In genomic region chr7:80298754-80299153, GRCm38 (mm10) we compare ENCODE assay signal across 30 mouse cellular contexts. TPM values are rescaled to one million over a fixed set of nuclear protein-coding genes. Genes with fewer than 3 reads are reported as not detected.
A peak's percentile ranks its signal among the peaks of the same experiment; 100 is the strongest.
DNase-seq lines count a peak whose midpoint lies in the region; ATAC-seq and TF ChIP-seq lines count a peak whose summit lies in the region.
"Had no signal": no experiment of that assay in that cellular context is flagged by ENCODE, and none has a peak within 500 bp of the region (broad histone marks: within the 10 kb centered on the region; RNA-seq: fewer than 3 reads in every experiment).

No protein-coding gene starts in this region.

- H3K9ac ChIP-seq in liver, embryonic 12.5 days = no peak overlapping the region
- H3K9ac ChIP-seq in liver, embryonic 11.5 days (ENCODE audit: low read depth, low read length) = no peak overlapping the region
- H3K9ac ChIP-seq in intestine, postnatal 0 days (ENCODE audit: low read depth, low read length) = no peak overlapping the region
- H3K9ac ChIP-seq: heart, embryonic 13.5 days; hindbrain, embryonic 14.5 days; kidney, embryonic 15.5 days; limb, embryonic 13.5 days; liver, embryonic 14.5 days; lung, embryonic 14.5 days had no signal

- ATAC-seq in liver, embryonic 12.5 days = no peak
- no peak for ATAC-seq in liver, embryonic 11.5 days (replicated peaks; ENCODE audit: low FRiP score)
- no peak for ATAC-seq in Patski
- no peak for ATAC-seq in intestine, postnatal 0 days
- ATAC-seq: forebrain, embryonic 14.5 days; midbrain, embryonic 16.5 days had no signal

- H3K4me1 ChIP-seq in liver, embryonic 12.5 days = peaks cover 52% of the 10 kb centered on the region
- H3K4me1 ChIP-seq in liver, embryonic 11.5 days (replicated peaks; ENCODE audit: control insufficient read depth, insufficient read depth, low read length) = peaks cover 18% of the 10 kb centered on the region
- no peaks in the 10 kb centered on the region for H3K4me1 ChIP-seq in intestine, postnatal 0 days (replicated peaks; ENCODE audit: control insufficient read depth, insufficient read depth, low read length)

- in situ Hi-C loops in Patski (cut with MboI; ENCODE audit: low pct_unique_long_range_greater_than_20kb) = no loop called here

- no peak overlapping the region for H3ac ChIP-seq in C2C12 (ENCODE audit: control insufficient read depth, insufficient read length, low read depth)

- H3K27me3 ChIP-seq in liver, embryonic 12.5 days (replicated peaks) = no peaks in the 10 kb centered on the region
- H3K27me3 ChIP-seq in liver, embryonic 11.5 days (replicated peaks; ENCODE audit: control insufficient read depth, insufficient read depth, low read length) = no peaks in the 10 kb centered on the region
- no peaks in the 10 kb centered on the region for H3K27me3 ChIP-seq in C2C12 (ENCODE audit: control insufficient read depth, insufficient read depth, insufficient read length)
- H3K27me3 ChIP-seq in Patski = no peaks in the 10 kb centered on the region
- H3K27me3 ChIP-seq in intestine, postnatal 0 days (replicated peaks; ENCODE audit: control insufficient read depth, insufficient read depth, low read length) = no peaks in the 10 kb centered on the region
- H3K27me3 ChIP-seq: heart, embryonic 13.5 days; kidney, embryonic 15.5 days; limb, embryonic 13.5 days had no signal

- H3K79me2 ChIP-seq in C2C12 (ENCODE audit: control insufficient read depth, insufficient read depth) = peaks cover 95% of the 10 kb centered on the region

- H3K27ac ChIP-seq in liver, embryonic 12.5 days = no peak overlapping the region
- H3K27ac ChIP-seq in liver, embryonic 11.5 days (ENCODE audit: low read depth, low read length) = no peak overlapping the region
- no peak overlapping the region for H3K27ac ChIP-seq in intestine, postnatal 0 days (ENCODE audit: low read depth, low read length)
- H3K27ac ChIP-seq: heart, adult 2 months; heart, embryonic 13.5 days; hindbrain, embryonic 14.5 days; kidney, embryonic 15.5 days; layer of hippocampus, adult 2 months; left cerebral cortex, adult 2 months; limb, embryonic 13.5 days; liver, embryonic 14.5 days had no signal

- 92% methylated on average over 4 of the region's 4 CpGs for WGBS in liver, embryonic 12.5 days (ENCODE audit: insufficient replicate concordance)
- WGBS in liver, embryonic 11.5 days = 89% methylated on average over 4 of the region's 4 CpGs
- WGBS in intestine, postnatal 0 days = 90% methylated on average over 4 of the region's 4 CpGs

- no peak overlapping the region for H3K4me3 ChIP-seq in liver, embryonic 12.5 days
- H3K4me3 ChIP-seq in liver, embryonic 11.5 days (ENCODE audit: low read depth, low read length) = no peak overlapping the region
- no peak overlapping the region for H3K4me3 ChIP-seq in C2C12 (ENCODE audit: insufficient read depth, poor library complexity, severe bottlenecking)
- H3K4me3 ChIP-seq in intestine, postnatal 0 days (ENCODE audit: low read depth, low read length) = no peak overlapping the region
- H3K4me3 ChIP-seq: heart, adult 2 months; heart, embryonic 13.5 days; kidney, embryonic 15.5 days; layer of hippocampus, adult 2 months; left cerebral cortex, adult 2 months; limb, embryonic 13.5 days had no signal

- H3K4me2 ChIP-seq in liver, embryonic 12.5 days = peak overlapping the region; percentile 71; the same call in 1 of the 2 replicates
- no peak overlapping the region for H3K4me2 ChIP-seq in liver, embryonic 11.5 days
- H3K4me2 ChIP-seq in intestine, postnatal 0 days (replicated peaks; ENCODE audit: low read depth) = no peak overlapping the region
- H3K4me2 ChIP-seq: heart, embryonic 13.5 days; hindbrain, embryonic 14.5 days; kidney, embryonic 15.5 days; limb, embryonic 13.5 days; lung, embryonic 14.5 days had no signal

- H3K79me3 ChIP-seq in C2C12 (ENCODE audit: low read depth) = peaks cover 54% of the 10 kb centered on the region

- TF ChIP-seq CTCF in C2C12 (IDR thresholded peaks at IDR 0.05; ENCODE audit: control insufficient read depth, insufficient read depth, insufficient read length) (no peak), Patski (IDR thresholded peaks at IDR 0.05) (no peak)
- no peak for TF ChIP-seq CTCF in intestine, postnatal 0 days (IDR thresholded peaks at IDR 0.05; ENCODE audit: low read depth)

- peaks cover 79% of the 10 kb centered on the region for H3K36me3 ChIP-seq in liver, embryonic 12.5 days
- H3K36me3 ChIP-seq in liver, embryonic 11.5 days (ENCODE audit: control insufficient read depth, insufficient read depth, low read length) = peaks cover 29% of the 10 kb centered on the region
- H3K36me3 ChIP-seq in C2C12 (ENCODE audit: control insufficient read depth, insufficient read depth) = peaks cover 35% of the 10 kb centered on the region
- peaks cover 23% of the 10 kb centered on the region for H3K36me3 ChIP-seq in intestine, postnatal 0 days (ENCODE audit: control insufficient read depth, insufficient read depth)

- H3K9me3 ChIP-seq in liver, embryonic 12.5 days (replicated peaks) = no peaks in the 10 kb centered on the region
- no peaks in the 10 kb centered on the region for H3K9me3 ChIP-seq in liver, embryonic 11.5 days (ENCODE audit: control insufficient read depth, low read length)
- H3K9me3 ChIP-seq in intestine, postnatal 0 days (ENCODE audit: control insufficient read depth) = no peaks in the 10 kb centered on the region
- H3K9me3 ChIP-seq: heart, embryonic 13.5 days; kidney, embryonic 15.5 days; limb, embryonic 13.5 days had no signal

- CTCF ChIA-PET in Patski (lab: Charles Lee) = no interaction called here

- POLR2A ChIA-PET in Patski (lab: Charles Lee) = no interaction called here

- DNase-seq in liver, embryonic 11.5 days (ENCODE audit: low spot score) = no peak
- peak; percentile 24 for DNase-seq in Patski (ENCODE audit: low read depth, low spot score)
- no peak for DNase-seq in left cerebral cortex, adult 9 months (ENCODE audit: low spot score in 2 of 2)
- DNase-seq in layer of hippocampus, adult 11-12 months (ENCODE audit: low spot score) = no peak
- DNase-seq: adrenal gland, adult 8-10 months; B cell, adult 2 months; cerebellum, adult 11 months; cerebellum, adult 9-10 months; cerebellum, postnatal 36 days; gastrocnemius, postnatal 36 days; heart, adult 2 months; heart, postnatal 10 days; kidney, adult 18-20 months; kidney, postnatal 25 days; lung, embryonic 14.5 days; lung, postnatal 14 days; retina, postnatal 1 day; right cerebral cortex, postnatal 14 days had no signal

TF ChIP-seq in C2C12, 6 proteins besides CTCF, POLR2A, EP300 and RAD21:
- no peak for TF ChIP-seq MYOD1 (IDR thresholded peaks at IDR 0.05; ENCODE audit: control insufficient read depth, insufficient read length, low read depth)
- TF ChIP-seq FOSL1 (IDR thresholded peaks at IDR 0.05; ENCODE audit: insufficient read depth, low read length, poor library complexity, severe bottlenecking) = peak; percentile 64
TF ChIP-seq in C2C12: peak in this region for 1.

RNA-seq across cellular contexts. Expression of gene Prc1, which starts 4.5 kb away (rescaled TPM):
- polyA plus RNA-seq in liver, embryonic 12.5 days (2016; fragmentation: Nextera tagmentation; extraction: Ambion mirVana) = 150 and 158 TPM in 2 replicates
- polyA plus RNA-seq in liver, embryonic 11.5 days (2014; fragmentation: Nextera tagmentation; extraction: Ambion mirVana) = 148 and 178 TPM in 2 replicates
- 55.1 TPM for polyA plus RNA-seq in C2C12 (2012; fragmentation: generic; extraction: Trizol)
- polyA plus RNA-seq in Patski (2021) = 93.8 TPM
- polyA plus RNA-seq in intestine, postnatal 0 days (2015; fragmentation: Nextera tagmentation; extraction: Ambion mirVana) = 32.5 TPM in 2 replicates

RNA-seq across cellular contexts. Expression of gene Rccd1, which starts 25.5 kb away (rescaled TPM):
- 5.1 and 5.6 TPM in 2 replicates for polyA plus RNA-seq in liver, embryonic 12.5 days (2016; fragmentation: Nextera tagmentation; extraction: Ambion mirVana)
- 10.7 and 11.4 TPM in 2 replicates for polyA plus RNA-seq in liver, embryonic 11.5 days (2014; fragmentation: Nextera tagmentation; extraction: Ambion mirVana)
- polyA plus RNA-seq in C2C12 (2012; fragmentation: generic; extraction: Trizol) (7.0 TPM), Patski (2021) (11.5 TPM)
- 3.2 and 4.4 TPM in 2 replicates for polyA plus RNA-seq in intestine, postnatal 0 days (2015; fragmentation: Nextera tagmentation; extraction: Ambion mirVana)

RNA-seq across cellular contexts. Expression of gene Vps33b, which starts 29.3 kb away (rescaled TPM):
- 9.0 and 11.4 TPM in 2 replicates for polyA plus RNA-seq in liver, embryonic 12.5 days (2016; fragmentation: Nextera tagmentation; extraction: Ambion mirVana)
- polyA plus RNA-seq in liver, embryonic 11.5 days (2014; fragmentation: Nextera tagmentation; extraction: Ambion mirVana) = 20.8 and 24.4 TPM in 2 replicates
- polyA plus RNA-seq in C2C12 (2012; fragmentation: generic; extraction: Trizol) (6.6 TPM), Patski (2021) (24.6 TPM)
- polyA plus RNA-seq in intestine, postnatal 0 days (2015; fragmentation: Nextera tagmentation; extraction: Ambion mirVana) = 11.7 and 12.9 TPM in 2 replicates

RNA-seq across cellular contexts. Expression of gene Ngrn, which starts 37.7 kb away (rescaled TPM):
- polyA plus RNA-seq in liver, embryonic 12.5 days (2016; fragmentation: Nextera tagmentation; extraction: Ambion mirVana) = 42.0 and 45.6 TPM in 2 replicates
- polyA plus RNA-seq in liver, embryonic 11.5 days (2014; fragmentation: Nextera tagmentation; extraction: Ambion mirVana) = 55.1 and 58.4 TPM in 2 replicates
- polyA plus RNA-seq in C2C12 (2012; fragmentation: generic; extraction: Trizol) (31.1 TPM), Patski (2021) (37.2 TPM)
- polyA plus RNA-seq in intestine, postnatal 0 days (2015; fragmentation: Nextera tagmentation; extraction: Ambion mirVana) = 28.2 and 30.2 TPM in 2 replicates

RNA-seq across cellular contexts. Expression of gene Unc45a, which starts 42.1 kb away (rescaled TPM):
- polyA plus RNA-seq in liver, embryonic 12.5 days (2016; fragmentation: Nextera tagmentation; extraction: Ambion mirVana) = 17.1 and 17.3 TPM in 2 replicates
- 23.7 and 24.0 TPM in 2 replicates for polyA plus RNA-seq in liver, embryonic 11.5 days (2014; fragmentation: Nextera tagmentation; extraction: Ambion mirVana)
- polyA plus RNA-seq in C2C12 (2012; fragmentation: generic; extraction: Trizol) (46.9 TPM), Patski (2021) (71.3 TPM)
- 19.7 and 20.0 TPM in 2 replicates for polyA plus RNA-seq in intestine, postnatal 0 days (2015; fragmentation: Nextera tagmentation; extraction: Ambion mirVana)
